Mouse (Mus musculus): ENCODE measurements around the gene Mthfsl. TPM values are rescaled to one million over a fixed set of nuclear protein-coding genes. Genes with fewer than 3 reads are reported as not detected.

The Mthfsl gene
- polyA plus RNA-seq (2014; fragmentation: Illumina TruSeq; extraction: RNeasy Lipid Tissue Mini Kit (QIAGEN cat#74804); ENCODE audit: insufficient read depth, low read depth, low replicate concordance): 39.9 TPM

DNA sequence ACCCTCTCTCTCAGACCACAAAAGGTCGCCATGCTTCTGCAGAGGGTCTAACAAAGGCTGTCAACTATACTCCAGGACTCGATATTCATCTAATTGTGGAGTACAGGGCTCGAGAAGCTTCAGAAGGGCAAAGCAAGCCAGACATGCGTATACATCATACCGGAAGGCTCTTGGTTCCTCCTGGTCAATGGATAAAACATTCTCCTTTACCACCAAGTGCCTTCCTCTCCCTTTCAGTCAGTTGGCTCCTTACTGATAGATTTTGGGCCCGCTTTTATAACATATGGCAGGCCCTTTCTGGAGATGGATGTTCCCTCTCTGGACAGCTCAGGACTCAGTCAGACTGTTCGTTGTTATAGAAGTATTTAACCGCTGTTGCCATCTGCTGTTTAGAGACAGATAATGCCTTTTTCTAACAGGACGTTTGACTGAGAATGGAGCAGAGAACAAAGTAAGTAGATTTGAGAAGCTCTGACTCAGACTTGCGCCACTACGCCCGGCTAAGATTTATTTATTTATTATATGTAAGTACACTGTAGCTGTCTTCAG is at the start of gene Mthfsl:
Mthfsl (minus strand) TSS at position 308 of the 549 bp plus-strand sequence.

DNA sequence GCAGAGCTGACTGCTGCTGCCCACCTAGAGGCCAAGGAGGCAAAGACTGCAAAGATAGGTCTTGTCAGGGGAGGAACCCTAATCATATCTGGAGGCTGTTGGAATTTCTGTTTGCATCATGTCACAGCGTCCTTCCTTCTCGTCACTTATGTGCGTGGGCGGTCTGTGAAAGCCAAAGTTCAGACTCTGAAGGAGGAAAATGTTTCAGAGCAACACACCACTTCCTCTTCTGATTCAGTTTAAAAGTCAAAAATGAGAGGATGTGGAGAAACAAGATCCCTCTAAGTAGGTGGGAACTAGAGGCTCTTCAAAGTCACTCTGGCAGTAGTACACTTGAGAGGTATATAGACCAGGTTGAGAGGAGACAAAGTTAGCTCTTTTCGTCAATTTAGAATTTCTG is 11.6 kb upstream of the Mthfsl start, which contains the start of gene Bcl2a1d:
Bcl2a1d (minus strand) TSS at position 187 of the 400 bp plus-strand sequence.

Other genes starting within 250 kb of the Mthfsl start
- gene Syncrip, start 237.7 kb downstream of the Mthfsl start, polyA plus RNA-seq (2014; fragmentation: Illumina TruSeq; extraction: RNeasy Lipid Tissue Mini Kit (QIAGEN cat#74804); ENCODE audit: insufficient read depth, low read depth, low replicate concordance): 30.1 TPM
- 6.5 TPM for gene Zfp949, start 172.3 kb downstream of the Mthfsl start, polyA plus RNA-seq (2014; fragmentation: Illumina TruSeq; extraction: RNeasy Lipid Tissue Mini Kit (QIAGEN cat#74804); ENCODE audit: insufficient read depth, low read depth, low replicate concordance)
- not detected for gene Trim43a, start 139.4 kb downstream of the Mthfsl start, polyA plus RNA-seq (2014; fragmentation: Illumina TruSeq; extraction: RNeasy Lipid Tissue Mini Kit (QIAGEN cat#74804); ENCODE audit: insufficient read depth, low read depth, low replicate concordance)
- 27.6 TPM for gene Bcl2a1d, start 11.6 kb upstream of the Mthfsl start, polyA plus RNA-seq (2014; fragmentation: Illumina TruSeq; extraction: RNeasy Lipid Tissue Mini Kit (QIAGEN cat#74804); ENCODE audit: insufficient read depth, low read depth, low replicate concordance)
- gene Trim43c, start 118.9 kb upstream of the Mthfsl start, polyA plus RNA-seq (2014; fragmentation: Illumina TruSeq; extraction: RNeasy Lipid Tissue Mini Kit (QIAGEN cat#74804); ENCODE audit: insufficient read depth, low read depth, low replicate concordance): not detected
- 27.3 TPM for gene Bcl2a1a, start 236.6 kb upstream of the Mthfsl start, polyA plus RNA-seq (2014; fragmentation: Illumina TruSeq; extraction: RNeasy Lipid Tissue Mini Kit (QIAGEN cat#74804); ENCODE audit: insufficient read depth, low read depth, low replicate concordance)

All from lung, adult 10 weeks (tissue).